Mouse (Mus musculus) lung, adult 2 months (tissue): ENCODE data around the gene Vps37c. TPM values are rescaled to one million over a fixed set of nuclear protein-coding genes. Genes with fewer than 3 reads are reported as not detected.

Source experiments
- DNase-seq: peaks from one replicate; pipeline ENCODE4 v3.0.0; 2022
- H3K4me1 ChIP-seq: fragments of 200-500 bp; 2 replicates; pipeline ENCODE4 v1.6.1; 2011; ENCODE audit warnings: low read length; ENCODE audit not compliant: control insufficient read depth, insufficient read depth
- H3K4me3 ChIP-seq: fragments of 200-500 bp; replicated peaks from 2 replicates; pipeline ENCODE3; 2011; ENCODE audit warnings: low read depth, mild to moderate bottlenecking, control low read depth, low read length; ENCODE audit errors: extremely low read depth
- CTCF ChIP-seq: fragments of 200-500 bp; IDR thresholded peaks from 2 replicates; pipeline ENCODE4 v1.5.1; 2011; ENCODE audit warnings: mild to moderate bottlenecking, low read length, control low read depth; ENCODE audit not compliant: insufficient read depth
- POLR2A ChIP-seq: fragments of 200-500 bp; IDR thresholded peaks from 2 replicates; pipeline ENCODE4 v1.6.1; 2011; ENCODE audit warnings: low read depth, mild to moderate bottlenecking, control low read depth, low read length, borderline replicate concordance; ENCODE audit errors: extremely low read depth
- WGBS: fragments of 180-500 bp; shearing (Covaris S2); methylation state at CpG from one replicate; pipeline ENCODE4 v1.1.7; 2018; 5-methylcytosine and 5-hydroxymethylcytosine counted together
- polyA plus RNA-seq: library from polyadenylated mRNA; depleted of rRNA; stranded (reverse); fragments of >200 nt; gene quantifications from 2 replicates; pipeline ENCODE4 v1.2.3, GENCODE M21; 2012

Gene Vps37c
- polyA plus RNA-seq, 1 experiment = 39.3 TPM

DNA sequence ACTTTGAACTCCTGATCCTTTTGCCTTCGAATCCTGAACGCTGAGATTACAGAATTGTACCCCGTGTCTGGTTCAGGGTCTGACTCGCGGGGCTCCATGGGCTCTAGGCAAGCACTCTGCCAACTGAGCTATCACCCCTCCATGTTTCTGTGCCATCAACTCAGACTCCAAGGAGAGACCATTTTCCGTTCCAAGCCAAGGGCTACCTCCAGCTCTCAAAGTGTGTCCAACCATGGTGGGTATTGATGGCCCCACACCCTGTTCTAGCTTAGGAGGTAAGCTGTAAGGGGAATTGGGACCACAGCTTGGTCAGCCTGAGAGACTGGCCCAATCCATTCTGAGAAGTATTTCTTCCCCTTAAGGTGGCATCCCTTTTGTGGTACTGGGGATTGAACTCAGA lies 60.8 kb downstream of the Vps37c start:
- no peak for DNase-seq
- 86% methylated on average over 6 of the region's 6 CpGs for WGBS
- no peak overlapping the region for H3K4me3 ChIP-seq
- H3K4me1 ChIP-seq = no peaks in the 10 kb centered on the region
- no peak for TF ChIP-seq CTCF
- no peak for TF ChIP-seq POLR2A

DNA sequence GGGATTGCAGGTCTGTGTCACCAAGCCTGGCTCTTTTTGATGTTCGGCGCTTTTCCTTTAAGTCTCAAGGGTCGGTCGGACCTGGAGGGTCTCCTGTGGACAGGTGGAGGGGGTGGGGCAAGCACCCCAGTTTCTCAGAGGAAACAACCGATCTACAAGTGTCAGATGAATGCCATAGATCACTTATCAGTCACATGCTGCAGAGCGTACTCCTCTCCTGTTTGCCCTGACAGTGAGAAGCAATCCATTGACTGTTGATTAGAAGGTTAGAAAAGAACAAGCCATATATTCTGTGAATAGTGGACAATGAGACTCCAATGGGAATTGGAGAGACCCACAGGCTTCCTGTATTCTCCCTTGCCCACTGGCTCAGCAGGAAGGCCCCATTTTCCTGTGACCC lies 61.6 kb downstream of the Vps37c start:
- 76% methylated on average over 6 of the region's 6 CpGs for WGBS
- no peak for DNase-seq
- no peak for TF ChIP-seq CTCF
- TF ChIP-seq POLR2A = no peak
- no peak overlapping the region for H3K4me3 ChIP-seq
- H3K4me1 ChIP-seq = no peaks in the 10 kb centered on the region

GRCm38 (mm10) chr19:10751607-10752006 lies 63.1 kb downstream of the Vps37c start:
- 74% methylated on average over 1 of the region's 1 CpGs for WGBS
- no peak for DNase-seq
- Histone ChIP-seq H3K4me3 (no peak overlapping the region), H3K4me1 (no peaks in the 10 kb centered on the region)
- TF ChIP-seq CTCF (no peak), POLR2A (no peak)

- no peak overlapping the region for H3K4me3 ChIP-seq
- DNase-seq = no peak
- TF ChIP-seq POLR2A (no peak), CTCF (no peak)
- 90% methylated on average over 6 of the region's 6 CpGs for WGBS
- no peaks in the 10 kb centered on the region for H3K4me1 ChIP-seq
Measured at GRCm38 (mm10) chr19:10752106-10752505, 63.6 kb downstream of the Vps37c start.

DNA sequence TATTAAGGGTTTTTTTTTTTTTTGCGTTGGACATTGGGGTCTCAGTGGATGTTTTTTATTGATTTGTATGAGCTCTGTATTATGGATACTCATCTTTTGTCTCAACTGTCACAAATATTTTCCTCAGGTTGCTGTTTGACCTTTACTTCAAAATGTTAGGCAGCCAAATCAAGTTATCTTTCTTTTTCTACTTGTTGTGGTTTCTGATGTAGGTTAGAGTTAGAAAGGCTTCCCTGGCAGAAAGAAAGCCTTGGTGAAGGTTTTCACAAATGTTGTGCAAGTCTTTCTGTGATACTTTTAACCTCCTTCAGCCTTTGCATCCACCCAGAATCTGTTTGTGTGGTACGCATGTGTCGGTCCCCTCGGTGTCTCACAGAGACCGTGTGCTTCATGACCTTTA lies 64.1 kb downstream of the Vps37c start:
- whole genome bisulfite sequencing = 89% methylated on average over 5 of the region's 5 CpGs

DNA sequence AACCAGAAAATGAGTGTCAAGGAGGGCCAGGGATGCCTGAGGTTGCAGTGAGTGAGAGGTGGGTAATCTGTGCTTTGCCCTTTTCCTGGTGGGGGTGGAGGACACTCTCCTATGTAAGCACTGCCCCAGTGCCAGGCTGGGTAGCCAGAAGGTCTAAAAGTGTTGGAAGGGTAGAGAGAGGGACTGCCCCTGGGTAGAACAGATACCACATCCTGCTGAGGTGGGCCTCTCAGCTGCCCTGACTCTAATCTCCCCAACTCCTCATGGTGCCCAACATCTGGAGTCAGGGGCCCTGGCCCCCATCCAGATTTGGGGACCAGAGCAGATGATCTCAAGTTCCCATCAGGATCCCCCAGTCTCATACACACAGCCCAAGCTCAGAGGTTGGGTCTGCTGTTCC lies 68.6 kb downstream of the Vps37c start:
- no peak for DNase-seq
- no peaks in the 10 kb centered on the region; the same call in 1 of the 2 replicates for H3K4me1 ChIP-seq

More for the DNA sequence above, 64.1 kb downstream of the Vps37c start:
- Histone ChIP-seq H3K4me3 (no peak overlapping the region), H3K4me1 (no peaks in the 10 kb centered on the region)
- TF ChIP-seq CTCF = no peak
- no peak for TF ChIP-seq POLR2A
- DNase-seq = no peak

GRCm38 (mm10) chr19:10757526-10757925 lies 69.0 kb downstream of the Vps37c start:
- DNase-seq = no peak
- Histone ChIP-seq H3K4me3 (no peak overlapping the region), H3K4me1 (no peaks in the 10 kb centered on the region; the same call in 1 of the 2 replicates)
- no peak for TF ChIP-seq POLR2A
- no peak for TF ChIP-seq CTCF
- WGBS = 56% methylated on average over 2 of the region's 2 CpGs

More for the DNA sequence above, 68.6 kb downstream of the Vps37c start:
- TF ChIP-seq POLR2A (no peak), CTCF (no peak)
- no peak overlapping the region for H3K4me3 ChIP-seq

- DNase-seq = no peak
- TF ChIP-seq POLR2A (no peak), CTCF (no peak)
- H3K4me1 ChIP-seq = no peaks in the 10 kb centered on the region; the same call in 1 of the 2 replicates
- H3K4me3 ChIP-seq = no peak overlapping the region
- WGBS = 36% methylated on average over 6 of the region's 6 CpGs
Measured at GRCm38 (mm10) chr19:10758708-10759107, 70.2 kb downstream of the Vps37c start.

GRCm38 (mm10) chr19:10759525-10759924 lies 71.0 kb downstream of the Vps37c start:
- no peak overlapping the region for H3K4me3 ChIP-seq
- no peak for DNase-seq
- no peak for TF ChIP-seq POLR2A
- TF ChIP-seq CTCF = no peak
- H3K4me1 ChIP-seq = no peaks in the 10 kb centered on the region; the same call in 1 of the 2 replicates

GRCm38 (mm10) chr19:10759983-10760831 lies 71.7 kb downstream of the Vps37c start:
- H3K4me1 ChIP-seq = no peaks in the 10 kb centered on the region; the same call in 1 of the 2 replicates
- TF ChIP-seq CTCF = no peak
- no peak for TF ChIP-seq POLR2A
- no peak for DNase-seq
- 67% methylated on average over 9 of the region's 9 CpGs for WGBS
- no peak overlapping the region for H3K4me3 ChIP-seq
